Mouse (Mus musculus) limb, embryonic 15.5 days (tissue): ENCODE data around the gene Shank2. TPM values are rescaled to one million over a fixed set of nuclear protein-coding genes. Genes with fewer than 3 reads are reported as not detected.

Experiments used
- ATAC-seq: fragments of 200-750 bp; cut with Nextera tagmentation; 2 replicates; pipeline ENCODE4 v1.8.0; 2017; ENCODE audit warnings: low read depth, moderate TSS enrichment; ENCODE audit not compliant: insufficient number of reproducible peaks, low FRiP score, low TSS enrichment
- H3K27ac ChIP-seq: fragments of 300-500 bp; sonication (generic); 2 replicates; pipeline ENCODE4 v1.5.1; 2015; ENCODE audit warnings: moderate library complexity, mild to moderate bottlenecking, inconsistent platforms
- H3K27me3 ChIP-seq: fragments of 300-500 bp; sonication (generic); 2 replicates; pipeline ENCODE4 v1.6.1; 2015; ENCODE audit warnings: inconsistent platforms
- H3K36me3 ChIP-seq: fragments of 300-500 bp; sonication (generic); 2 replicates; pipeline ENCODE4 v1.6.1; 2015; ENCODE audit warnings: inconsistent platforms
- H3K4me1 ChIP-seq: fragments of 300-500 bp; sonication (generic); 2 replicates; pipeline ENCODE4 v1.6.1; 2015; ENCODE audit warnings: inconsistent platforms
- H3K4me2 ChIP-seq: fragments of 300-500 bp; sonication (generic); 2 replicates; pipeline ENCODE4 v1.6.1; 2015; ENCODE audit warnings: mild to moderate bottlenecking, inconsistent platforms
- H3K4me3 ChIP-seq: fragments of 300-500 bp; sonication (generic); 2 replicates; pipeline ENCODE4 v1.5.1; 2015; ENCODE audit warnings: mild to moderate bottlenecking, inconsistent platforms
- H3K9ac ChIP-seq: fragments of 300-500 bp; sonication (generic); 2 replicates; pipeline ENCODE4 v1.6.1; 2015; ENCODE audit warnings: inconsistent platforms
- H3K9me3 ChIP-seq: fragments of 300-500 bp; sonication (generic); 2 replicates; pipeline ENCODE4 v1.6.1; 2016; ENCODE audit warnings: inconsistent platforms
- WGBS: fragments of 180-500 bp; shearing (Covaris S2); methylation state at CpG from one replicate; pipeline ENCODE4 v1.1.7; 2015; 5-methylcytosine and 5-hydroxymethylcytosine counted together
- polyA plus RNA-seq: library from polyadenylated mRNA; unstranded; fragments of >200 nt; fragmentation: Nextera tagmentation; extraction: Ambion mirVana; gene quantifications from 2 replicates; pipeline ENCODE4 v1.2.1, GENCODE M21; 2015

The Shank2 gene
- polyA plus RNA-seq, 1 experiment from 2014 or later = 0.17 TPM

DNA sequence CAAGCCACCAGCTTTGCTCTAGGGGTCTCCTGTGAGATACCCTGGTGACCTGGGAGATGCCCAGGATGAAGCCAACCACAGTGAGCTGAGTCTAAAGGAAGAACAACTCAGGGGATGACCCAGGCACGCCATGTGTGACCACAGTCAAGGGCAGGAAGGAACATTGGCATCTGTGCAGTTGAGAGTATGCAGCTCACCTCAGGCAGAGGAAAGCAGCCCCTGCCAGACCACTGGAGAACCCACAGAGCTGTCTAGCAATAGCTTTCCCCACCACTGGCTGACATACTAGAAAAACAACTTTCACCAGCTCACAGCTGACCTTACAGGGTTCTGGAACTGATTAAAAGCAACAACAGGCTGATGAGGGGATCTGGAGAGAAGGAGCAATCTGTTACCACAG is 446.5 kb downstream of the Shank2 start:
- H3K27ac ChIP-seq = no peak overlapping the region
- H3K9me3 ChIP-seq = no peaks in the 10 kb centered on the region
- no peak overlapping the region for H3K4me3 ChIP-seq
- no peak overlapping the region for H3K4me2 ChIP-seq
- H3K27me3 ChIP-seq = no peaks in the 10 kb centered on the region
- H3K36me3 ChIP-seq = peaks cover 95% of the 10 kb centered on the region
- H3K9ac ChIP-seq = no peak overlapping the region
- no peak for ATAC-seq
- no peaks in the 10 kb centered on the region for H3K4me1 ChIP-seq
- WGBS = 79% methylated on average over 1 of the region's 1 CpGs

- peak; percentile 60; the same call in 1 of the 2 replicates for ATAC-seq
- Histone ChIP-seq H3K9ac (no peak overlapping the region), H3K27ac (no peak overlapping the region), H3K27me3 (no peaks in the 10 kb centered on the region), H3K4me1 (no peaks in the 10 kb centered on the region), H3K4me2 (no peak overlapping the region), H3K4me3 (no peak overlapping the region), H3K36me3 (peaks cover 100% of the 10 kb centered on the region), H3K9me3 (no peaks in the 10 kb centered on the region)
- WGBS = 90% methylated on average over 13 of the region's 13 CpGs
These were observed 448.2 kb downstream of the Shank2 start for GRCm38 (mm10) chr7:144449637-144450570.

- H3K9me3 ChIP-seq = no peaks in the 10 kb centered on the region
- no peak for ATAC-seq
- H3K27ac ChIP-seq = no peak overlapping the region
- H3K4me1 ChIP-seq = no peaks in the 10 kb centered on the region
- H3K9ac ChIP-seq = no peak overlapping the region
- no peak overlapping the region for H3K4me2 ChIP-seq
- H3K4me3 ChIP-seq = no peak overlapping the region
- WGBS = 92% methylated on average over 9 of the region's 9 CpGs
- H3K36me3 ChIP-seq = peaks cover 100% of the 10 kb centered on the region
- no peaks in the 10 kb centered on the region for H3K27me3 ChIP-seq
These were observed 448.9 kb downstream of the Shank2 start for GRCm38 (mm10) chr7:144450661-144451060.

- no peaks in the 10 kb centered on the region for H3K4me1 ChIP-seq
- H3K27me3 ChIP-seq = no peaks in the 10 kb centered on the region
- H3K4me3 ChIP-seq = no peak overlapping the region
- no peak overlapping the region for H3K27ac ChIP-seq
- no peak overlapping the region for H3K9ac ChIP-seq
- no peaks in the 10 kb centered on the region for H3K9me3 ChIP-seq
- H3K4me2 ChIP-seq = no peak overlapping the region
- 92% methylated on average over 1 of the region's 1 CpGs for WGBS
- ATAC-seq = no peak
- H3K36me3 ChIP-seq = peaks cover 99% of the 10 kb centered on the region
These were observed 457.2 kb downstream of the Shank2 start for GRCm38 (mm10) chr7:144458881-144459280.

DNA sequence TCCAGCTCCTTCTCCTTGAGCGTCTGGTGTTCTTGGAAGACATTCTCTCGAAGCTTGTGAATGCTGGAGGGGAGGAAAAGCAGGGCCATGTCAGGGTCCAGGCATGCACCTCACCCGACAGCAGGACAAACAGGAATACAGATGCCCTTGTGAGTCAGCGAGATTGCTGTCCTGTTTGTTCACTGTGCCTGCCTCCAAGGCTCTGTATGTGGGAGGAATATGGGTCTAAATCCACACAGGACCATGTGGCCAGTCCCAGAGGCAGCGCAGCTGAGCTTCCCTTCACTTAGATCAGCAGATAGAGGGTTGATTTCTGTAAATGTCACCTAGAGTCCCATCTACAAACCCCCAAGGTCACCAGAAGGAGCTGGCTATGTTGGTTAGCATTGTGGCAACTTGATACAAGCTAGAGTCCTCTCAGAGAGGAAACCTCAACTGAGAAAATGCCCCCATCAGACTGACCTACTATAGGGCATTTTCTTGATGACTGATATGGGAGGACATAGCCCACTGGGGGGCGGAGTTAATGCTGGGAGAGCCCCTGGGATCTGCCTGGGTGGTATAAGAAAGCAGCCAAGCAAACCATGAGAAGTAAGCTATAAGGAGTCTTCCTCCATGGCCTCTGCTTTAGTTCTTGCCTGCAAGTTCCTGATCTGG is 459.6 kb downstream of the Shank2 start:
- Histone ChIP-seq H3K4me3 (no peak overlapping the region), H3K9ac (no peak overlapping the region), H3K4me2 (no peak overlapping the region), H3K4me1 (no peaks in the 10 kb centered on the region), H3K27ac (no peak overlapping the region), H3K36me3 (peaks cover 95% of the 10 kb centered on the region), H3K27me3 (no peaks in the 10 kb centered on the region), H3K9me3 (no peaks in the 10 kb centered on the region)
- WGBS = 90% methylated on average over 6 of the region's 6 CpGs
- no peak for ATAC-seq

GRCm38 (mm10) chr7:144462577-144462976 is 460.8 kb downstream of the Shank2 start:
- Histone ChIP-seq H3K9me3 (no peaks in the 10 kb centered on the region), H3K4me3 (no peak overlapping the region), H3K4me1 (no peaks in the 10 kb centered on the region), H3K27me3 (no peaks in the 10 kb centered on the region), H3K9ac (no peak overlapping the region), H3K27ac (no peak overlapping the region), H3K4me2 (no peak overlapping the region), H3K36me3 (peaks cover 87% of the 10 kb centered on the region)
- no peak for ATAC-seq
- WGBS = 84% methylated on average over 7 of the region's 7 CpGs

DNA sequence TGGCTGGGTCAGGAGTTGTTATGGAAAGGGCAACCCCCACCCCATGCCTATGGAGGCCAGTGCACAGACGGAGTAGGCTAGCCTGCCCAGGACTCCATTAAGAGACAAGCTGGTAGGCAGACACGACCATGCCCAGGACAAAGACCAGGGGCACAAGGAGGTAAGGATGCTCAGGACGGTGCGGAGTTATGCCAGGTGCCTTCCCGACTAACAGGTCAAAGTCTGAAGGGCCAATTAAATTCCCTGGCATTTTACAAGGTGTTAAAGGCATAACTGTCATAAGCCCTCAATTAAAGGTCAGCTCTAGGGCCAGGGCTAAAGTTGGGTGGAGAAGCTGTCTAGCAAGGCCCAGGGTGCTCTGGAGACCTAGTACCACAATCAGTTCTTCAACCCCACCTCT is 467.0 kb downstream of the Shank2 start:
- Histone ChIP-seq H3K4me1 (peaks cover 15% of the 10 kb centered on the region), H3K4me3 (peak overlapping the region; percentile 93; the same call in 1 of the 2 replicates), H3K27me3 (no peaks in the 10 kb centered on the region), H3K4me2 (peak overlapping the region; percentile 76; the same call in 1 of the 2 replicates), H3K36me3 (peaks cover 26% of the 10 kb centered on the region), H3K27ac (no peak overlapping the region; the same call in 1 of the 2 replicates), H3K9ac (no peak overlapping the region), H3K9me3 (no peaks in the 10 kb centered on the region)
- no peak for ATAC-seq
- WGBS = 68% methylated on average over 5 of the region's 5 CpGs

GRCm38 (mm10) chr7:144469181-144469641 is 467.5 kb downstream of the Shank2 start:
- Histone ChIP-seq H3K4me1 (peaks cover 15% of the 10 kb centered on the region), H3K9me3 (no peaks in the 10 kb centered on the region), H3K27ac (peak overlapping the region; percentile 89), H3K9ac (peak overlapping the region; percentile 94; the same call in 1 of the 2 replicates), H3K36me3 (peaks cover 22% of the 10 kb centered on the region), H3K4me3 (peak overlapping the region; percentile 93), H3K27me3 (no peaks in the 10 kb centered on the region), H3K4me2 (peak overlapping the region; percentile 76)
- ATAC-seq = no peak
- 9% methylated on average over 4 of the region's 4 CpGs for WGBS

DNA sequence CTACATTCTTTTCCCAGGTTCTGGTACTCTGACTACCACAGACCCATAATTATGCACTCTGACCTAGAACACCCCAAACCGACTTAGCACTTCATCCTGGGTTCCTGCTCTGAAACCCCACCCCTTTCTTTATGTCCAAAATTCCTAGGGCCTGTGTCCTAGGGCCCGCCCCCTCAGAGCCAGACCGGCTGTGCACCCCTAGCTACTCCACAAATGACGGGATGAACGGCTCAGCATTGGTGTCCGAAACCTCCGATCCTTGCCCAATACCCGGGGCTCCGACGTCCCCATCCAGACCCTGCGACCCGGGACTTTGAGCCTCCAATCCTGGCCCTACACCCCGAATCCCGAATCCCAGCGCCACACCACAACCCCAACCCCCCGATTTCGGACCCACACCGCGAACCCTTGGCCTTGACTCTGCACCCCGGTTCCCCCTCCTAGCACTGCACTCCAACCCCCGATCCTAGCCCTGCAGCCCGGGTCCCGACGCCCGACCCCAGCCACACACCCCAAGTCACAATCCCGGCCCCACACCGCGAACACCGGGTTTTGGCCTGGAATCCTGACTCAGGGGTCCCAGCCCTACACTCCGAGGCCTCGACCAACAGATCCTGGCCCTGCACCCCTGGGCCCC is 468.3 kb downstream of the Shank2 start:
- 2% methylated on average over 31 of the region's 31 CpGs for WGBS
- peak overlapping the region; percentile 76 for H3K4me2 ChIP-seq
- H3K27ac ChIP-seq = peak overlapping the region; percentile 89
- H3K4me1 ChIP-seq = peaks cover 15% of the 10 kb centered on the region
- no peak; the same call in 1 of the 2 replicates for ATAC-seq
- H3K9me3 ChIP-seq = no peaks in the 10 kb centered on the region
- peak overlapping the region; percentile 94 for H3K9ac ChIP-seq
- no peaks in the 10 kb centered on the region for H3K27me3 ChIP-seq
- peaks cover 14% of the 10 kb centered on the region for H3K36me3 ChIP-seq
- H3K4me3 ChIP-seq = peak overlapping the region; percentile 93

- H3K27me3 ChIP-seq = no peaks in the 10 kb centered on the region
- peak within 1 kb of the TSS; percentile 76 for H3K4me2 ChIP-seq
- peak within 1 kb of the TSS; percentile 89 for H3K27ac ChIP-seq
- peak within 1 kb of the TSS; percentile 94 for H3K9ac ChIP-seq
- peaks cover 15% of the 10 kb centered on the region for H3K4me1 ChIP-seq
- H3K36me3 ChIP-seq = peaks cover 11% of the 10 kb centered on the region
- WGBS = 2% methylated on average over 30 of the region's 30 CpGs
- ATAC-seq = peak; percentile 82
- H3K4me3 ChIP-seq = peak within 1 kb of the TSS; percentile 93
- H3K9me3 ChIP-seq = no peaks in the 10 kb centered on the region
These were observed 468.9 kb downstream of the Shank2 start, which contains the start of gene Cttn for GRCm38 (mm10) chr7:144470545-144471059. Gene Cttn, minus strand, starts transcription at chr7:144471009.

- H3K4me2 ChIP-seq = peak overlapping the region; percentile 76
- no peaks in the 10 kb centered on the region for H3K27me3 ChIP-seq
- peak overlapping the region; percentile 93 for H3K4me3 ChIP-seq
- 82% methylated on average over 2 of the region's 2 CpGs for WGBS
- H3K9ac ChIP-seq = peak overlapping the region; percentile 94
- H3K27ac ChIP-seq = peak overlapping the region; percentile 89; the same call in 1 of the 2 replicates
- peaks cover 15% of the 10 kb centered on the region for H3K4me1 ChIP-seq
- peaks cover 11% of the 10 kb centered on the region for H3K36me3 ChIP-seq
- no peaks in the 10 kb centered on the region for H3K9me3 ChIP-seq
- no peak for ATAC-seq
These were observed 469.4 kb downstream of the Shank2 start for GRCm38 (mm10) chr7:144471103-144471502.
